Mouse (Mus musculus): ENCODE data around the gene Ncaph2.

GRCm38 (mm10) chr15:89378831-89379401, 23.4 kb downstream of the Ncaph2 start, which contains the start of gene Odf3b:
- TF ChIP-seq CTCF (IDR thresholded peaks at IDR 0.05; ENCODE audit: low read depth, low read length) (no peak), POLR2A (IDR thresholded peaks at IDR 0.05; ENCODE audit: extremely low read depth, insufficient read depth, low read length) (no peak)
